Mouse (Mus musculus) lung, embryonic 14.5 days (tissue): ENCODE results near the gene Gm16181. TPM values are rescaled to one million over a fixed set of nuclear protein-coding genes. Genes with fewer than 3 reads are reported as not detected.
A peak's percentile ranks its signal among the peaks of the same experiment; 100 is the strongest.
"Not testable (repeated sequence)": the region's sequence is repeated elsewhere in the genome, so short reads cannot be mapped to it uniquely, and the experiment has no call there.

Source experiments
- ATAC-seq: fragments of 200-750 bp; cut with Nextera tagmentation; 2 replicates; pipeline ENCODE4 v1.8.0; 2017; ENCODE audit warnings: mild to moderate bottlenecking, moderate TSS enrichment, moderate library complexity; ENCODE audit not compliant: insufficient read depth
- DNase-seq: peaks from one replicate; pipeline ENCODE4 v3.0.0-alpha.2; 2015
- H3K27ac ChIP-seq: fragments of 300-500 bp; sonication (generic); 2 replicates; pipeline ENCODE4 v1.5.1; 2014; ENCODE audit warnings: low read depth, mild to moderate bottlenecking, moderate library complexity
- H3K27me3 ChIP-seq: fragments of 300-500 bp; sonication (generic); 2 replicates; pipeline ENCODE4 v1.6.1; 2014; ENCODE audit warnings: low read length, control low read depth; ENCODE audit not compliant: insufficient read depth
- H3K36me3 ChIP-seq: fragments of 300-500 bp; sonication (generic); 2 replicates; pipeline ENCODE4 v1.6.1; 2014; ENCODE audit warnings: control low read depth; ENCODE audit not compliant: insufficient read depth
- H3K4me1 ChIP-seq: fragments of 300-500 bp; sonication (generic); 2 replicates; pipeline ENCODE4 v1.6.1; 2014; ENCODE audit warnings: antibody characterized with exemption, control low read depth; ENCODE audit not compliant: insufficient read depth
- H3K4me2 ChIP-seq: fragments of 300-500 bp; sonication (generic); 2 replicates; pipeline ENCODE4 v1.6.1; 2014; ENCODE audit warnings: mild to moderate bottlenecking
- H3K4me3 ChIP-seq: fragments of 300-500 bp; sonication (generic); 2 replicates; pipeline ENCODE4 v1.5.1; 2014; ENCODE audit warnings: low read depth, low read length
- H3K9ac ChIP-seq: fragments of 300-500 bp; sonication (generic); 2 replicates; pipeline ENCODE4 v1.6.1; 2014
- H3K9me3 ChIP-seq: fragments of 300-500 bp; sonication (generic); 2 replicates; pipeline ENCODE4 v1.6.1; 2016; ENCODE audit warnings: low read depth, low read length, control low read depth
- CTCF ChIP-seq: IDR thresholded peaks from 2 replicates; pipeline ENCODE4 v1.5.1; 2016; ENCODE audit warnings: antibody characterized with exemption, low read depth
- whole genome bisulfite sequencing: fragments of 180-500 bp; shearing (Covaris S2); extraction: QIAGEN DNeasy Blood & Tissue Kit; methylation state at CpG from one replicate; pipeline ENCODE4 v1.1.7; 2014; 5-methylcytosine and 5-hydroxymethylcytosine counted together
- polyA plus RNA-seq: library from polyadenylated mRNA; unstranded; fragments of >200 nt; fragmentation: Nextera tagmentation; extraction: Ambion mirVana; gene quantifications from 2 replicates; pipeline ENCODE4 v1.2.1, GENCODE M21; 2014

Gm16181 gene
- polyA plus RNA-seq, 1 experiment from 2014 or later = 0.70 TPM

GRCm38 (mm10) chr17:35232659-35233058 lies 12.0 kb downstream of the Gm16181 start:
- ATAC-seq (no peak), DNase-seq (no peak)
- Histone ChIP-seq H3K4me3 (no peak overlapping the region), H3K9ac (no peak overlapping the region), H3K27ac (peak overlapping the region; percentile 85; the same call in 1 of the 2 replicates), H3K4me1 (peaks cover 13% of the 10 kb centered on the region; the same call in 1 of the 2 replicates), H3K36me3 (peaks cover 42% of the 10 kb centered on the region), H3K9me3 (no peaks in the 10 kb centered on the region), H3K27me3 (no peaks in the 10 kb centered on the region), H3K4me2 (peak overlapping the region; percentile 71; the same call in 1 of the 2 replicates)
- TF ChIP-seq CTCF = no peak
- WGBS = 68% methylated on average over 5 of the region's 5 CpGs

- Histone ChIP-seq H3K9ac (peak within 1 kb of the TSS; percentile 86), H3K27me3 (no peaks in the 10 kb centered on the region), H3K9me3 (no peaks in the 10 kb centered on the region), H3K4me3 (peak within 1 kb of the TSS; percentile 65), H3K36me3 (peaks cover 35% of the 10 kb centered on the region), H3K4me1 (peaks cover 13% of the 10 kb centered on the region; the same call in 1 of the 2 replicates), H3K4me2 (peak within 1 kb of the TSS; percentile 71), H3K27ac (peak within 1 kb of the TSS; percentile 97)
- WGBS = 38% methylated on average over 18 of the region's 18 CpGs
- DNase-seq = peak; percentile 84
- ATAC-seq = peak; percentile 7; the same call in 1 of the 2 replicates
- no peak for TF ChIP-seq CTCF
Measured at GRCm38 (mm10) chr17:35233114-35233980, 12.7 kb downstream of the Gm16181 start, which contains the start of gene Atp6v1g2. Gene Atp6v1g2 (plus strand): TSS chr17:35233660.

GRCm38 (mm10) chr17:35234090-35234489 lies 13.5 kb downstream of the Gm16181 start:
- Histone ChIP-seq H3K36me3 (peaks cover 28% of the 10 kb centered on the region), H3K4me2 (peak overlapping the region; percentile 71), H3K4me3 (peak overlapping the region; percentile 65), H3K4me1 (peaks cover 13% of the 10 kb centered on the region; the same call in 1 of the 2 replicates), H3K27ac (peak overlapping the region; percentile 97)
- 76% methylated on average over 7 of the region's 7 CpGs for WGBS
- not testable (repeated sequence) for H3K9me3 ChIP-seq, H3K27me3 ChIP-seq, ATAC-seq, H3K9ac ChIP-seq, DNase-seq

- H3K9me3 ChIP-seq = no peaks in the 10 kb centered on the region
- peaks cover 13% of the 10 kb centered on the region; the same call in 1 of the 2 replicates for H3K4me1 ChIP-seq
- H3K27ac ChIP-seq = peak overlapping the region; percentile 97
- DNase-seq = peak; percentile 76
- ATAC-seq = peak; percentile 25
- H3K36me3 ChIP-seq = peaks cover 20% of the 10 kb centered on the region
- peak overlapping the region; percentile 86 for H3K9ac ChIP-seq
- peak overlapping the region; percentile 65 for H3K4me3 ChIP-seq
- H3K4me2 ChIP-seq = peak overlapping the region; percentile 71
- 4% methylated on average over 31 of the region's 31 CpGs for WGBS
- TF ChIP-seq CTCF = no peak
- no peaks in the 10 kb centered on the region for H3K27me3 ChIP-seq
Measured at GRCm38 (mm10) chr17:35234903-35235302, 14.3 kb downstream of the Gm16181 start.

GRCm38 (mm10) chr17:35235614-35236389 lies 15.2 kb downstream of the Gm16181 start, which contains the start of gene Nfkbil1:
Gene Nfkbil1 (minus strand): TSS chr17:35235792.
- Histone ChIP-seq H3K9ac (peak within 1 kb of the TSS; percentile 86), H3K27me3 (no peaks in the 10 kb centered on the region), H3K4me3 (peak within 1 kb of the TSS; percentile 65), H3K27ac (peak within 1 kb of the TSS; percentile 97), H3K36me3 (peaks cover 13% of the 10 kb centered on the region), H3K9me3 (no peaks in the 10 kb centered on the region), H3K4me1 (peaks cover 16% of the 10 kb centered on the region; the same call in 1 of the 2 replicates), H3K4me2 (peak within 1 kb of the TSS; percentile 71)
- DNase-seq = peak; percentile 97
- no peak for TF ChIP-seq CTCF
- under 1% methylated on average over 35 of the region's 35 CpGs for WGBS
- ATAC-seq = peak; percentile 85

GRCm38 (mm10) chr17:35236390-35236746 lies 15.7 kb downstream of the Gm16181 start:
- Histone ChIP-seq H3K27me3 (no peaks in the 10 kb centered on the region), H3K4me1 (peaks cover 19% of the 10 kb centered on the region; the same call in 1 of the 2 replicates), H3K9me3 (no peaks in the 10 kb centered on the region), H3K4me3 (peak overlapping the region; percentile 65), H3K9ac (peak overlapping the region; percentile 86), H3K27ac (peak overlapping the region; percentile 97), H3K4me2 (peak overlapping the region; percentile 71), H3K36me3 (peaks cover 8% of the 10 kb centered on the region; the same call in 1 of the 2 replicates)
- peak; percentile 97 for DNase-seq
- TF ChIP-seq CTCF = peak; percentile 99
- ATAC-seq = peak; percentile 53
- under 1% methylated on average over 18 of the region's 18 CpGs for WGBS
